Mouse (Mus musculus) CH12.LX (cell line): ENCODE measurements around the gene Gm37240. TPM values are rescaled to one million over a fixed set of nuclear protein-coding genes. Genes with fewer than 3 reads are reported as not detected.

Source experiments
- DNase-seq: peaks from one replicate; pipeline ENCODE4 v3.0.0-alpha.2; 2013; ENCODE audit errors: extremely low read depth
- H3K27ac ChIP-seq: 2 replicates; pipeline ENCODE4 v1.5.1; 2012; ENCODE audit warnings: low read depth, mild to moderate bottlenecking, control low read depth, moderate library complexity; ENCODE audit not compliant: insufficient read depth
- H3K27me3 ChIP-seq: replicated peaks from 2 replicates; pipeline ENCODE3; 2012; ENCODE audit warnings: inconsistent platforms
- H3K36me3 ChIP-seq, 2 experiments: replicated peaks in 1 of 2; 2 replicates each; pipeline versions ENCODE3 to v1.6.1; 2012; ENCODE audit warnings: inconsistent platforms in 1 of 2, low read length in 1 of 2, mild to moderate bottlenecking in 1 of 2, mixed read lengths in 1 of 2, moderate library complexity in 1 of 2; ENCODE audit not compliant: control insufficient read depth in 1 of 2, insufficient read depth in 1 of 2
- H3K4me1 ChIP-seq, 2 experiments: 2 replicates each; pipeline ENCODE4 v1.6.1; 2012; ENCODE audit warnings: inconsistent platforms in 1 of 2, moderate library complexity in 1 of 2; ENCODE audit not compliant: insufficient read depth in 2 of 2, control insufficient read depth in 1 of 2
- H3K4me2 ChIP-seq: 2 replicates; pipeline ENCODE4 v1.6.1; 2012; ENCODE audit warnings: low read depth, mild to moderate bottlenecking, control low read depth; ENCODE audit not compliant: poor library complexity, insufficient read depth, severe bottlenecking
- H3K4me3 ChIP-seq, 3 experiments: fragments of 150-350 bp in 1 of 3; sonication (generic) in 1 of 3; replicated peaks in 1 of 3; 2 replicates each; pipeline versions ENCODE3 to v1.5.1; 2011 to 2012; ENCODE audit warnings: low read depth in 2 of 3, low read length in 2 of 3, mild to moderate bottlenecking in 2 of 3, moderate library complexity in 2 of 3, control low read depth in 1 of 3, improper control_type of control experiment in 1 of 3, inconsistent platforms in 1 of 3, mixed read lengths in 1 of 3; ENCODE audit not compliant: poor library complexity in 1 of 3
- H3K79me2 ChIP-seq: replicated peaks from 2 replicates; pipeline ENCODE4 v1.6.1; 2012; ENCODE audit warnings: mild to moderate bottlenecking, moderate library complexity; ENCODE audit not compliant: control insufficient read depth, poor library complexity, insufficient read depth, severe bottlenecking; ENCODE audit errors: extremely low read depth
- H3K9ac ChIP-seq: 2 replicates; pipeline ENCODE4 v1.6.1; 2012; ENCODE audit warnings: low read depth, mild to moderate bottlenecking, control low read depth, moderate library complexity; ENCODE audit not compliant: insufficient read depth
- H3K9me3 ChIP-seq: replicated peaks from 2 replicates; pipeline ENCODE3; 2012; ENCODE audit warnings: low read length, inconsistent platforms, mixed read lengths
- ELF1 ChIP-seq: IDR thresholded peaks from 2 replicates; pipeline ENCODE4 v1.6.1; 2014; ENCODE audit warnings: low read depth, mild to moderate bottlenecking, inconsistent platforms, low read length, improper control_type of control experiment
- ETS1 ChIP-seq: conservative IDR thresholded peaks from 2 replicates; pipeline ENCODE4 v1.6.1; 2012; ENCODE audit warnings: low read depth, mild to moderate bottlenecking, inconsistent platforms, low read length, improper control_type of control experiment, moderate library complexity
- GABPA ChIP-seq: IDR thresholded peaks from 2 replicates; pipeline ENCODE4 v1.6.1; 2012; ENCODE audit warnings: low read depth, low read length, improper control_type of control experiment, inconsistent platforms; ENCODE audit not compliant: insufficient replicate concordance
- JUN ChIP-seq: IDR thresholded peaks from 2 replicates; pipeline ENCODE4 v1.6.1; 2011; ENCODE audit warnings: low read depth, mild to moderate bottlenecking, low read length, improper control_type of control experiment, moderate library complexity; ENCODE audit not compliant: insufficient read depth
- JUND ChIP-seq: conservative IDR thresholded peaks from 2 replicates; pipeline ENCODE4 v1.6.1; 2011; ENCODE audit warnings: low read depth, low read length, improper control_type of control experiment
- KAT2A ChIP-seq: IDR thresholded peaks from 2 replicates; pipeline ENCODE4 v1.6.1; 2012; ENCODE audit warnings: low read length, improper control_type of control experiment, inconsistent platforms; ENCODE audit not compliant: insufficient replicate concordance
- MAFK ChIP-seq: IDR thresholded peaks from 2 replicates; pipeline ENCODE4 v1.6.1; 2011; ENCODE audit warnings: low read length, improper control_type of control experiment; ENCODE audit not compliant: insufficient replicate concordance
- MXI1 ChIP-seq: IDR thresholded peaks from 2 replicates; pipeline ENCODE4 v1.6.1; 2011; ENCODE audit warnings: mild to moderate bottlenecking, low read depth, low read length, improper control_type of control experiment
- MYC ChIP-seq: IDR thresholded peaks from 2 replicates; pipeline ENCODE4 v1.6.1; 2011; ENCODE audit warnings: low read depth, mild to moderate bottlenecking, improper control_type of control experiment, low read length
- NELFE ChIP-seq: IDR thresholded peaks from 2 replicates; pipeline ENCODE4 v1.6.1; 2011; ENCODE audit warnings: low read depth, low read length, improper control_type of control experiment
- PAX5 ChIP-seq: IDR thresholded peaks from 2 replicates; pipeline ENCODE4 v1.6.1; 2012; ENCODE audit warnings: low read length, inconsistent platforms, mixed read lengths
- RCOR1 ChIP-seq: conservative IDR thresholded peaks from 2 replicates; pipeline ENCODE4 v1.6.1; 2012; ENCODE audit warnings: low read depth, mild to moderate bottlenecking, inconsistent platforms, low read length, improper control_type of control experiment
- TBP ChIP-seq: conservative IDR thresholded peaks from 2 replicates; pipeline ENCODE4 v1.6.1; 2011; ENCODE audit warnings: low read depth, low read length, improper control_type of control experiment
- TCF12 ChIP-seq: IDR thresholded peaks from 2 replicates; pipeline ENCODE4 v1.6.1; 2014; ENCODE audit warnings: low read depth, mild to moderate bottlenecking, inconsistent platforms, low read length, improper control_type of control experiment
- UBTF ChIP-seq: IDR thresholded peaks from 2 replicates; pipeline ENCODE4 v1.6.1; 2012; ENCODE audit warnings: low read depth, mild to moderate bottlenecking, inconsistent platforms, low read length, improper control_type of control experiment, moderate library complexity
- ZNF384 ChIP-seq: IDR thresholded peaks from 2 replicates; pipeline ENCODE4 v1.6.1; 2012; ENCODE audit warnings: low read depth, low read length, improper control_type of control experiment, inconsistent platforms
- dilution Hi-C: fragments of 300-500 bp; cut with MboI; formaldehyde crosslinking; loops from 2 replicates; pipeline ENCODE4 v1.14.3; 2020; ENCODE audit warnings: low sequenced_read_pairs; ENCODE audit not compliant: extremely low pct_unique_long_range_greater_than_20kb, extremely low pct_ligation_motif_present
- in situ Hi-C: fragments of 300-500 bp; cut with MboI; formaldehyde crosslinking; loops from 3 replicates; pipeline ENCODE4 v1.14.3; 2019; ENCODE audit warnings: low sequenced_read_pairs, low pct_ligation_motif_present, low pct_unique_long_range_greater_than_20kb, mixed read lengths
- polyA plus RNA-seq: library from polyadenylated mRNA; unstranded; fragments of >175 nt; gene quantifications from 2 replicates; pipeline ENCODE4 v1.2.1, GENCODE M21; 2012; ENCODE audit warnings: low read depth; ENCODE audit not compliant: insufficient read length
- total RNA-seq, 2 experiments: library from RNA; depleted of rRNA; stranded (reverse); fragments of 300-350 nt in 1 of 2; fragments of >200 nt in 1 of 2; gene quantifications; 2 replicates each; pipeline ENCODE4 v1.2.3; 2012 to 2014

Gene Gm37240
- total and polyA plus RNA-seq, 3 experiments = 0.08 to 0.19 (median 0.14) TPM

- Histone ChIP-seq H3K4me1 (no peaks in the 10 kb centered on the region), H3K9ac (no peak overlapping the region), H3K4me3 (no peak overlapping the region), H3K4me2 (no peak overlapping the region), H3K9me3 (no peaks in the 10 kb centered on the region), H3K79me2 (no peaks in the 10 kb centered on the region), H3K27ac (no peak overlapping the region), H3K36me3 (no peaks in the 10 kb centered on the region), H3K27me3 (no peaks in the 10 kb centered on the region)
- TF ChIP-seq KAT2A (no peak), JUN (no peak), ETS1 (no peak), ELF1 (no peak), MXI1 (no peak), TCF12 (no peak), ZNF384 (no peak), MYC (no peak), NELFE (no peak), UBTF (no peak), PAX5 (no peak), JUND (no peak), RCOR1 (no peak)
- DNase-seq = no peak
- in situ Hi-C loops (no loop called here), dilution Hi-C loops (no loop called here)
Measured at GRCm38 (mm10) chr3:85332276-85332675, 555.0 kb downstream of the Gm37240 start.

- TF ChIP-seq GABPA (no peak), TBP (no peak), MAFK (no peak), RCOR1 (no peak)
- H3K9ac ChIP-seq = no peak overlapping the region
- in situ Hi-C loops = no loop called here
- H3K4me2 ChIP-seq = no peak overlapping the region
- no peak overlapping the region for H3K27ac ChIP-seq
- no peaks in the 10 kb centered on the region for H3K9me3 ChIP-seq
- no peak overlapping the region for H3K4me3 ChIP-seq
- H3K4me1 ChIP-seq = no peaks in the 10 kb centered on the region
- H3K79me2 ChIP-seq = no peaks in the 10 kb centered on the region
- no peak for DNase-seq
- H3K36me3 ChIP-seq = no peaks in the 10 kb centered on the region
- dilution Hi-C loops = no loop called here
- H3K27me3 ChIP-seq = no peaks in the 10 kb centered on the region
Measured at GRCm38 (mm10) chr3:85318256-85318655, 569.1 kb downstream of the Gm37240 start.
